Mouse (Mus musculus): ENCODE data around the gene Tacstd2. TPM values are rescaled to one million over a fixed set of nuclear protein-coding genes. Genes with fewer than 3 reads are reported as not detected.
"Not testable (repeated sequence)": the region's sequence is repeated elsewhere in the genome, so short reads cannot be mapped to it uniquely, and the experiment has no call there.

The Tacstd2 gene
- polyA plus RNA-seq, 1 experiment from 2014 or later = 7.1 TPM

GRCm38 (mm10) chr6:67532665-67533440 is 2.7 kb downstream of the Tacstd2 start:
- ATAC-seq (ENCODE audit: insufficient read depth) (peak; percentile 86), DNase-seq (peak; percentile 63)
- 6% methylated on average over 29 of the region's 29 CpGs for WGBS
- Histone ChIP-seq H3K27me3 (ENCODE audit: insufficient read depth, low read length) (peaks cover 49% of the 10 kb centered on the region), H3K4me2 (peak overlapping the region; percentile 47), H3K9ac (no peak overlapping the region), H3K4me1 (ENCODE audit: insufficient read depth) (peaks cover 4% of the 10 kb centered on the region), H3K4me3 (ENCODE audit: low read depth, low read length) (peak overlapping the region; percentile 6; the same call in 1 of the 2 replicates), H3K27ac (ENCODE audit: low read depth) (peak overlapping the region; percentile 30; the same call in 1 of the 2 replicates), H3K9me3 (ENCODE audit: low read depth, low read length) (no peaks in the 10 kb centered on the region), H3K36me3 (ENCODE audit: insufficient read depth) (no peaks in the 10 kb centered on the region)
- no peak for TF ChIP-seq CTCF (IDR thresholded peaks at IDR 0.05; ENCODE audit: low read depth)

- DNase-seq = peak; percentile 3
- 48% methylated on average over 7 of the region's 7 CpGs for WGBS
- no peak overlapping the region for H3K4me3 ChIP-seq (ENCODE audit: low read depth, low read length)
- H3K4me1 ChIP-seq (ENCODE audit: insufficient read depth) = peaks cover 4% of the 10 kb centered on the region
- peak overlapping the region; percentile 24; the same call in 1 of the 2 replicates for H3K27ac ChIP-seq (ENCODE audit: low read depth)
- no peaks in the 10 kb centered on the region for H3K36me3 ChIP-seq (ENCODE audit: insufficient read depth)
- H3K9me3 ChIP-seq (ENCODE audit: low read depth, low read length) = no peaks in the 10 kb centered on the region
- H3K9ac ChIP-seq = no peak overlapping the region
- H3K4me2 ChIP-seq = no peak overlapping the region
- TF ChIP-seq CTCF (IDR thresholded peaks at IDR 0.05; ENCODE audit: low read depth) = 0 out of 2 replicates have a peak, but pooled peaks have one; percentile 3
- no peak for ATAC-seq (ENCODE audit: insufficient read depth)
- peaks cover 49% of the 10 kb centered on the region for H3K27me3 ChIP-seq (ENCODE audit: insufficient read depth, low read length)
These were observed 3.8 kb downstream of the Tacstd2 start for GRCm38 (mm10) chr6:67531822-67532162.

GRCm38 (mm10) chr6:67530992-67531821 is 4.4 kb downstream of the Tacstd2 start:
- H3K4me3 ChIP-seq (ENCODE audit: low read depth, low read length) = no peak overlapping the region
- no peak overlapping the region for H3K9ac ChIP-seq
- TF ChIP-seq CTCF (IDR thresholded peaks at IDR 0.05; ENCODE audit: low read depth) = 0 out of 2 replicates have a peak, but pooled peaks have one; percentile 19
- no peaks in the 10 kb centered on the region for H3K9me3 ChIP-seq (ENCODE audit: low read depth, low read length)
- peak; percentile 15 for DNase-seq
- H3K4me2 ChIP-seq = no peak overlapping the region
- H3K4me1 ChIP-seq (ENCODE audit: insufficient read depth) = peaks cover 4% of the 10 kb centered on the region
- WGBS = 51% methylated on average over 9 of the region's 9 CpGs
- H3K27me3 ChIP-seq (ENCODE audit: insufficient read depth, low read length) = peaks cover 48% of the 10 kb centered on the region
- H3K27ac ChIP-seq (ENCODE audit: low read depth) = peak overlapping the region; percentile 24; the same call in 1 of the 2 replicates
- ATAC-seq (ENCODE audit: insufficient read depth) = 0 out of 2 replicates have a peak, but pooled peaks have one; percentile 36
- no peaks in the 10 kb centered on the region for H3K36me3 ChIP-seq (ENCODE audit: insufficient read depth)

- Histone ChIP-seq H3K4me2 (no peak overlapping the region), H3K9ac (no peak overlapping the region), H3K27ac (ENCODE audit: low read depth) (no peak overlapping the region), H3K4me1 (ENCODE audit: insufficient read depth) (no peaks in the 10 kb centered on the region), H3K27me3 (ENCODE audit: insufficient read depth, low read length) (peaks cover 1% of the 10 kb centered on the region; the same call in 1 of the 2 replicates), H3K36me3 (ENCODE audit: insufficient read depth) (no peaks in the 10 kb centered on the region), H3K9me3 (ENCODE audit: low read depth, low read length) (no peaks in the 10 kb centered on the region), H3K4me3 (ENCODE audit: low read depth, low read length) (no peak overlapping the region)
- TF ChIP-seq CTCF (IDR thresholded peaks at IDR 0.05; ENCODE audit: low read depth) = no peak
- no peak for DNase-seq
- WGBS = 83% methylated on average over 5 of the region's 5 CpGs
- no peak for ATAC-seq (ENCODE audit: insufficient read depth)
These were observed 9.2 kb downstream of the Tacstd2 start for GRCm38 (mm10) chr6:67526356-67526755.

- H3K4me2 ChIP-seq = no peak overlapping the region
- ATAC-seq (ENCODE audit: insufficient read depth) = peak; percentile 47; the same call in 1 of the 2 replicates
These were observed 24.8 kb downstream of the Tacstd2 start for GRCm38 (mm10) chr6:67510752-67511151.

GRCm38 (mm10) chr6:67501938-67502337 is 33.7 kb downstream of the Tacstd2 start:
- H3K4me3 ChIP-seq (ENCODE audit: low read depth, low read length); H3K36me3 ChIP-seq (ENCODE audit: insufficient read depth); H3K27me3 ChIP-seq (ENCODE audit: insufficient read depth, low read length); ATAC-seq (ENCODE audit: insufficient read depth); H3K27ac ChIP-seq (ENCODE audit: low read depth); H3K9me3 ChIP-seq (ENCODE audit: low read depth, low read length); DNase-seq; H3K9ac ChIP-seq; H3K4me2 ChIP-seq; H3K4me1 ChIP-seq (ENCODE audit: insufficient read depth): not testable (repeated sequence)
- WGBS = 88% methylated on average over 2 of the region's 6 CpGs

More at GRCm38 (mm10) chr6:67510752-67511151, 24.8 kb downstream of the Tacstd2 start:
- no peak overlapping the region for H3K9ac ChIP-seq
- H3K4me1 ChIP-seq (ENCODE audit: insufficient read depth) = no peaks in the 10 kb centered on the region
- H3K4me3 ChIP-seq (ENCODE audit: low read depth, low read length) = no peak overlapping the region
- peak; percentile 72 for TF ChIP-seq CTCF (IDR thresholded peaks at IDR 0.05; ENCODE audit: low read depth)
- no peaks in the 10 kb centered on the region for H3K9me3 ChIP-seq (ENCODE audit: low read depth, low read length)
- H3K27me3 ChIP-seq (ENCODE audit: insufficient read depth, low read length) = no peaks in the 10 kb centered on the region
- no peaks in the 10 kb centered on the region for H3K36me3 ChIP-seq (ENCODE audit: insufficient read depth)
- DNase-seq = peak; percentile 57
- no peak overlapping the region for H3K27ac ChIP-seq (ENCODE audit: low read depth)

- 60% methylated on average over 2 of the region's 2 CpGs for WGBS
- no peaks in the 10 kb centered on the region for H3K27me3 ChIP-seq (ENCODE audit: insufficient read depth, low read length)
- H3K9me3 ChIP-seq (ENCODE audit: low read depth, low read length) = no peaks in the 10 kb centered on the region
- no peaks in the 10 kb centered on the region for H3K36me3 ChIP-seq (ENCODE audit: insufficient read depth)
- H3K4me2 ChIP-seq = no peak within 1 kb of the TSS
- DNase-seq (no peak), ATAC-seq (ENCODE audit: insufficient read depth) (no peak)
- H3K27ac ChIP-seq (ENCODE audit: low read depth) = no peak within 1 kb of the TSS
- H3K4me1 ChIP-seq (ENCODE audit: insufficient read depth) = no peaks in the 10 kb centered on the region
- no peak for TF ChIP-seq CTCF (IDR thresholded peaks at IDR 0.05; ENCODE audit: low read depth)
- H3K9ac ChIP-seq = no peak within 1 kb of the TSS
- H3K4me3 ChIP-seq (ENCODE audit: low read depth, low read length) = no peak within 1 kb of the TSS
These were observed 43.8 kb downstream of the Tacstd2 start, which contains the start of gene Il23r for GRCm38 (mm10) chr6:67491755-67492154. Gene Il23r (minus strand): TSS chr6:67491855.

Other genes starting within 250 kb of the Tacstd2 start
- 0.08 and 0.11 TPM in 2 replicates for gene Il12rb2, start 159.6 kb downstream of the Tacstd2 start, polyA plus RNA-seq (2014; fragmentation: Nextera tagmentation; extraction: Ambion mirVana)
- not detected in 2 replicates for gene Il23r, start 43.9 kb downstream of the Tacstd2 start, polyA plus RNA-seq (2014; fragmentation: Nextera tagmentation; extraction: Ambion mirVana)

Measured in lung, embryonic 14.5 days (tissue).